Mouse (Mus musculus) testis, adult 2 months (tissue): Measurements from ENCODE around the gene Dnaja2.

Experiments
- CTCF ChIP-seq: fragments of 200-500 bp; IDR thresholded peaks from 2 replicates; pipeline ENCODE4 v1.5.1; 2012; ENCODE audit warnings: low read depth, mild to moderate bottlenecking, inconsistent platforms, low read length, moderate library complexity; ENCODE audit not compliant: control insufficient read depth, insufficient read depth, insufficient replicate concordance
- POLR2A ChIP-seq: fragments of 200-500 bp; IDR thresholded peaks from 2 replicates; pipeline ENCODE4 v1.6.1; 2012; ENCODE audit warnings: low read depth, mild to moderate bottlenecking, inconsistent platforms, low read length, moderate library complexity; ENCODE audit not compliant: control insufficient read depth

DNA sequence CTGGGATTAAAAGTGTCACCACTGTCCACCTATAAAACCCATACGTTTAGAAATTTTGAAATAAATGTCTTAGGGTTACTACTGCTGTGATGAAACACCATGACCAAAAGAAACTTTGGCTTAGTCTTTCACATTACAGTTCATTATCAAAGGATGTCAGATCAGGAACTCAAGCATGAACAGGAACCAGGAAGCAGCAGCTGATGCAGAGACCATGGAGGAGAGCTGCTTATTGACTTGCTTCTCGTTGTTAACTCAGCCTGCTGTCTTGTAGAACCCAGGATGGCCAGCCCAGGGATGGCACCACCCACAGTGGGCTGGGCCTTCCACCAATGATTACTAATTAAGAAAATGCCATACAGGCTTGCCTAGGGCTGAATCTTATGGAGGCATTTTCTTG is 4.8 kb upstream of the Dnaja2 start:
- TF ChIP-seq CTCF (no peak), POLR2A (no peak)
